Mouse (Mus musculus): Measurements from ENCODE around the gene Fbxl19. TPM values are rescaled to one million over a fixed set of nuclear protein-coding genes. Genes with fewer than 3 reads are reported as not detected.

Fbxl19 gene
- polyA plus RNA-seq, 1 experiment = 17.4 TPM

DNA sequence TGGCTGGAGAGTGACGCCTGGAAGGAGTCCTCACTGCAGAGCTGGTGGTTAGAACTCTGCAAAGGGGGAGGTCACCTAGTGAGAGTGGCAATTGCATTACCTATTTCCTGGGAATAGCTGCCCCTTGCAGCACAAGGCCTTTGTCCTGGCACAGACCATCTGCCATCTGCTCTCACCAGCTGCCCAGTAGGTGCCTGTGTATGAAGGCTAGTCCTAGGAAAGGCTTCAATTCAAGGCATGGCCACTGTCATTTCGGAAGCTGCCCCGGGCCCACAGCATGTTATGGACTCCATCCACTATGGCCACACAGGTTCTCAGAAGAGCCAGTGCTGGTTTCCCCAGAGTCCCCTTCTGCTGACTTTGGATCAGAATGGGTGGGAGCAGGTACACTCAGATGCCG lies 54.2 kb downstream of the Fbxl19 start:
- Histone ChIP-seq H3K36me3 (ENCODE audit: control insufficient read depth, insufficient read depth, low read length) (peaks cover 37% of the 10 kb centered on the region), H3K27ac (ENCODE audit: insufficient read depth, low read length) (no peak overlapping the region), H3K27me3 (ENCODE audit: control insufficient read depth, insufficient read depth, low read length) (no peaks in the 10 kb centered on the region), H3K4me3 (ENCODE audit: extremely low read depth, insufficient read depth, insufficient read length) (no peak overlapping the region), H3K4me1 (ENCODE audit: control insufficient read depth, insufficient read depth, insufficient read length) (no peaks in the 10 kb centered on the region)
- no peak for DNase-seq (ENCODE audit: low read depth in 1 of 2, low spot score in 2 of 2)
- TF ChIP-seq CTCF (IDR thresholded peaks at IDR 0.05; ENCODE audit: extremely low read depth, insufficient read depth, insufficient read length, insufficient replicate concordance) (no peak), POLR2A (IDR thresholded peaks at IDR 0.05; ENCODE audit: low read depth, low read length) (no peak)
- WGBS = 88% methylated on average over 4 of the region's 4 CpGs

DNA sequence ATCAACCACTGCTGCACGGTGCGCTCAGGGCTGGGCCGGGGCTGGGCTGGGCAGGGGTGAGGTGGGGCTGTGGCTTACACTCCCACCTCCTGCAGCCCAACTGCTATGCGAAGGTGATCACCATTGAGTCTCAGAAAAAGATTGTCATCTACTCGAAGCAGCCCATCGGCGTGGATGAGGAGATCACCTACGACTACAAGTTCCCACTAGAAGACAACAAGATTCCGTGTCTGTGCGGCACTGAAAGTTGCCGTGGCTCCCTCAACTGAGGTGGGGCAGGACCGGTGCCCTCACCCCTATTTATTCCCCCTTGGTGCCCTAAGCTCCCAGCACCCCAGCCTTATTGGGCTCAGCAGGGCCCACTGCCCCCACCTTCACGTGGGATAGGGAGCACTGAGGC lies 54.9 kb downstream of the Fbxl19 start:
- Histone ChIP-seq H3K27ac (ENCODE audit: insufficient read depth, low read length) (no peak overlapping the region), H3K27me3 (ENCODE audit: control insufficient read depth, insufficient read depth, low read length) (no peaks in the 10 kb centered on the region), H3K36me3 (ENCODE audit: control insufficient read depth, insufficient read depth, low read length) (peaks cover 37% of the 10 kb centered on the region), H3K4me1 (ENCODE audit: control insufficient read depth, insufficient read depth, insufficient read length) (no peaks in the 10 kb centered on the region; the same call in 1 of the 2 replicates), H3K4me3 (ENCODE audit: extremely low read depth, insufficient read depth, insufficient read length) (no peak overlapping the region)
- WGBS = 88% methylated on average over 13 of the region's 13 CpGs
- TF ChIP-seq POLR2A (IDR thresholded peaks at IDR 0.05; ENCODE audit: low read depth, low read length) (no peak), CTCF (IDR thresholded peaks at IDR 0.05; ENCODE audit: extremely low read depth, insufficient read depth, insufficient read length, insufficient replicate concordance) (no peak)
- no peak for DNase-seq (ENCODE audit: low read depth in 1 of 2, low spot score in 2 of 2)

DNA sequence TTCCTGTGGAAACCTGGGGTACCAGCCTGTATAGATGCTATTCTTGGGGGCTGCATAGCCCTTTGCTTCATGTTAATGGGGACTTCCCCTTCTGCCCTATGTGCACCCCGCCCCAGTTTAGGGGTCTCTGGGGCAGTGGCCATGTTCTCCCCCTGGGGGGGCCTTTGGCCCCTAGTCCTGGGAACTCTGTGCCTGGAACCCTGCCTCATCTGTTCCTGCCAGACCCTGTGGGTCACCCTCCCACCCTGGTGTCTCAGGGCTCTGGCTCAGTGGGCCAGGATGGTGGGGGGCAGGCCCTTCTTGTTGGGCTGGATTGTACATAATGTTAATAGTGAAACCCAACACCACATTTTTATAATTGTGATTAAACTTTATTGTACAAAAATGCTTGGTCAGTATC lies 55.4 kb downstream of the Fbxl19 start:
- 33% methylated on average over 1 of the region's 1 CpGs for WGBS
- Histone ChIP-seq H3K4me3 (ENCODE audit: extremely low read depth, insufficient read depth, insufficient read length) (no peak overlapping the region), H3K27ac (ENCODE audit: insufficient read depth, low read length) (no peak overlapping the region), H3K36me3 (ENCODE audit: control insufficient read depth, insufficient read depth, low read length) (peaks cover 37% of the 10 kb centered on the region), H3K4me1 (ENCODE audit: control insufficient read depth, insufficient read depth, insufficient read length) (no peaks in the 10 kb centered on the region; the same call in 1 of the 2 replicates), H3K27me3 (ENCODE audit: control insufficient read depth, insufficient read depth, low read length) (no peaks in the 10 kb centered on the region)
- no peak for DNase-seq (ENCODE audit: low read depth in 1 of 2, low spot score in 2 of 2)
- TF ChIP-seq POLR2A (IDR thresholded peaks at IDR 0.05; ENCODE audit: low read depth, low read length) (no peak), CTCF (IDR thresholded peaks at IDR 0.05; ENCODE audit: extremely low read depth, insufficient read depth, insufficient read length, insufficient replicate concordance) (no peak)

DNA sequence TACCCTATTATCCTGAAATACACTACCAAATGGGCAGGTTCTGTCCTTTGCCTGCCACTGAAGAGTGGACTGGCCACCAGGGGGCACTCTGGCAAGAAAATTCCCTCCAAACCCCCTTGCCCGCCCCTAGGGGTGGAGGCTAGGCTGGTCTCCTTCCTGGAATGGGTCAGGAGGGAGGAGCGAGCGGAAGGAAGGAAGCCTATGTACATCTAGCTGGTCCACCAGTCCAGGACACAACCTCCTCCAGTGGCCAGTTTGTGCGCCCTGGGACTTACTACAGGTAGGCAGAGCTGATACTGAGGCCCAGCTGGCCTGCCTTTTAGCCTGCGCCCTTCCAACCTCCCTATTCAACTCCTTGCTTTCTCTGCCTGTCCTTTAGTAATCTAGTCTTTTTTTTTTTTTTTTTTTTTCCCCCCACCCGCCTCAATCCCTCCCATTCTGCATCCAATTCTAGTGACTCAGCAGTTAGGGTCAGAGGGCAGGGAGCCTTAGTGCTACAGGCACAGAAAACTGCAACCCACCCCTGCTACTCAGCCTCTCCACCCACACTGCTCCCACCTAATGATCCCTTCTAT lies 56.2 kb downstream of the Fbxl19 start, which contains the start of gene Hsd3b7:
Gene Hsd3b7 (plus strand): TSS at position 170 of the 575 bp plus-strand sequence.
- Histone ChIP-seq H3K27me3 (ENCODE audit: control insufficient read depth, insufficient read depth, low read length) (no peaks in the 10 kb centered on the region), H3K36me3 (ENCODE audit: control insufficient read depth, insufficient read depth, low read length) (peaks cover 34% of the 10 kb centered on the region), H3K4me3 (ENCODE audit: extremely low read depth, insufficient read depth, insufficient read length) (peak within 1 kb of the TSS; percentile 23; the same call in 1 of the 2 replicates), H3K4me1 (ENCODE audit: control insufficient read depth, insufficient read depth, insufficient read length) (no peaks in the 10 kb centered on the region; the same call in 1 of the 2 replicates), H3K27ac (ENCODE audit: insufficient read depth, low read length) (no peak within 1 kb of the TSS)
- WGBS = 53% methylated on average over 6 of the region's 6 CpGs
- TF ChIP-seq CTCF (IDR thresholded peaks at IDR 0.05; ENCODE audit: extremely low read depth, insufficient read depth, insufficient read length, insufficient replicate concordance) (peak; percentile 86; the same call in 1 of the 2 replicates), POLR2A (IDR thresholded peaks at IDR 0.05; ENCODE audit: low read depth, low read length) (no peak)
- DNase-seq (ENCODE audit: low read depth in 1 of 2, low spot score in 2 of 2) = peak; percentile 31 to 66

DNA sequence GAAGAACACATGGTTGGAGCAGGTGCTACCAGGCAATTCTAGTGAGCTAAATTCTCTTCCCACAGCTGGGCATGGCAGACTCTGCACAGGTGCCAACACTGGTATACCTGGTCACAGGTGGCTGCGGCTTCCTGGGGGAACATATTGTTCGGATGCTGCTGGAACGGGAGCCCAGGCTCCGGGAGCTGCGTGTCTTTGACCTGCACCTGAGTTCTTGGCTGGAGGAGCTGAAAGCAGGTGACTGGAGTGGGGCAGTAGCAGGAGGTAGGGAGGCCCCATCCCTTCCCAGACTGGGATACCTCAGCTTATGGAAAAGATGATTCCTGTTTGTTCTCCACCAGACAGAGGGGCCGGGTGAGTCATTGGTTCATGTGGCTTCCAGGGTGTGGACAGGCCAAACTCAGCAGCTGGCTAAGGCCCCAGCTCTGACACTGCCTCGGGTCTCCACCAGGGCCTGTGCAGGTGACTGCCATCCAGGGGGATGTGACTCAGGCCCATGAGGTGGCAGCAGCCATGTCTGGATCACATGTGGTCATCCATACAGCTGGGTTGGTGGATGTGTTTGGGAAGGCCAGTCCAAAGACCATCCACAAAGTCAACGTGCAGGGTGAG lies 56.8 kb downstream of the Fbxl19 start:
- no peak for DNase-seq (ENCODE audit: low read depth in 1 of 2, low spot score in 2 of 2)
- H3K36me3 ChIP-seq (ENCODE audit: control insufficient read depth, insufficient read depth, low read length) = peaks cover 28% of the 10 kb centered on the region
- H3K4me3 ChIP-seq (ENCODE audit: extremely low read depth, insufficient read depth, insufficient read length) = no peak overlapping the region
- H3K27ac ChIP-seq (ENCODE audit: insufficient read depth, low read length) = no peak overlapping the region
- H3K4me1 ChIP-seq (ENCODE audit: control insufficient read depth, insufficient read depth, insufficient read length) = no peaks in the 10 kb centered on the region; the same call in 1 of the 2 replicates
- no peak for TF ChIP-seq POLR2A (IDR thresholded peaks at IDR 0.05; ENCODE audit: low read depth, low read length)
- no peaks in the 10 kb centered on the region for H3K27me3 ChIP-seq (ENCODE audit: control insufficient read depth, insufficient read depth, low read length)
- WGBS = 83% methylated on average over 8 of the region's 8 CpGs

DNA sequence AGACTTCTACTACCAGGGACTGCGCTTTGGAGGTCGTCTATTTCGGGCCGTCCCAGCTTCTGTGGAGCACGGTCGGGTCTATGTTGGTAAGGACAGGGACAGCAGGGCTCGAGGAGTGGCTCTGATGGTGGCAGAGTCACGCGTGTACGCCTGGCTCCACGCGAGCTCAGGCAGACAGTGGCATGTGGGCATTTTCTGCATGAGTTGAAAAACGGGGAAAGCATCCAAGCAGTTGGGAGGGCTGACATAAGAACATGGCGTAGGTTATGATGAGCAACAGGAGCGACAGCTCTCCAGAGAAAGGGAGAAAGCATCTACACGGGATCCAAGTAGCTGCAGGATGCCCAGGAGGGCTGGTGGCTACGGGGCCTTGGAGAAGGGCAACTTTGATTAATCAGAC lies 58.0 kb downstream of the Fbxl19 start:
- Histone ChIP-seq H3K36me3 (ENCODE audit: control insufficient read depth, insufficient read depth, low read length) (peaks cover 17% of the 10 kb centered on the region), H3K27ac (ENCODE audit: insufficient read depth, low read length) (no peak overlapping the region), H3K4me3 (ENCODE audit: extremely low read depth, insufficient read depth, insufficient read length) (no peak overlapping the region), H3K4me1 (ENCODE audit: control insufficient read depth, insufficient read depth, insufficient read length) (no peaks in the 10 kb centered on the region; the same call in 1 of the 2 replicates), H3K27me3 (ENCODE audit: control insufficient read depth, insufficient read depth, low read length) (no peaks in the 10 kb centered on the region)
- 93% methylated on average over 17 of the region's 17 CpGs for WGBS
- TF ChIP-seq POLR2A (IDR thresholded peaks at IDR 0.05; ENCODE audit: low read depth, low read length) = no peak
- no peak for TF ChIP-seq CTCF (IDR thresholded peaks at IDR 0.05; ENCODE audit: extremely low read depth, insufficient read depth, insufficient read length, insufficient replicate concordance)
- no peak for DNase-seq (ENCODE audit: low read depth in 1 of 2, low spot score in 2 of 2)

DNA sequence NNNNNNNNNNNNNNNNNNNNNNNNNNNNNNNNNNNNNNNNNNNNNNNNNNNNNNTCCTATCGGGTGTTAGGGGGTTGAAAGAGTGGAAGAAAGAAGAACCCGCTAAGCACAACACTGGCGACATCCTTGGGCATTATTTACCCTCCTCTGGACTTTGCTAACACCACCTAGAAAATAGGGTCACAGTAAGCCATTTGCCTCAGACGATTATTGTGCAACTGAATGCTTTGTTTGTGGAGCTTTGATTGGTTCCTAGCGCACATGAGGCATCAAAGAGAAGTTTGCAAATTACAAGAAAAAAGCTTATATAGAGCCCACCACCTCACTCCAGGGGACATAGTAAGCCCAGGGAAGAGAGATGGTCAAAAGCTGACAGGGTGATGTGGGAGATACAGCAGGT lies 64.5 kb downstream of the Fbxl19 start:
- no peak for DNase-seq (ENCODE audit: low read depth in 1 of 2, low spot score in 2 of 2)
- no peak overlapping the region for H3K4me3 ChIP-seq (ENCODE audit: extremely low read depth, insufficient read depth, insufficient read length)
- H3K27ac ChIP-seq (ENCODE audit: insufficient read depth, low read length) = no peak overlapping the region
- 73% methylated on average over 5 of the region's 5 CpGs for WGBS
- no peaks in the 10 kb centered on the region; the same call in 1 of the 2 replicates for H3K4me1 ChIP-seq (ENCODE audit: control insufficient read depth, insufficient read depth, insufficient read length)
- no peaks in the 10 kb centered on the region for H3K36me3 ChIP-seq (ENCODE audit: control insufficient read depth, insufficient read depth, low read length)
- no peaks in the 10 kb centered on the region for H3K27me3 ChIP-seq (ENCODE audit: control insufficient read depth, insufficient read depth, low read length)
- TF ChIP-seq POLR2A (IDR thresholded peaks at IDR 0.05; ENCODE audit: low read depth, low read length) (no peak), CTCF (IDR thresholded peaks at IDR 0.05; ENCODE audit: extremely low read depth, insufficient read depth, insufficient read length, insufficient replicate concordance) (no peak)

Data from spleen, adult 2 months (tissue).